Mouse (Mus musculus) layer of hippocampus, adult 2 months (tissue): ENCODE results near the gene Olfr220. TPM values are rescaled to one million over a fixed set of nuclear protein-coding genes. Genes with fewer than 3 reads are reported as not detected.
A peak's percentile ranks its signal among the peaks of the same experiment; 100 is the strongest.

Experiments used
- DNase-seq, 2 experiments: peaks; one replicate each; pipeline ENCODE4 v3.0.0; 2022; ENCODE audit warnings: low spot score in 2 of 2
- H3K27ac ChIP-seq: fragments of 200-600 bp; 2 replicates; pipeline ENCODE4 v1.8.1; 2022
- H3K4me3 ChIP-seq: fragments of 200-600 bp; 2 replicates; pipeline ENCODE4 v1.8.1; 2022; ENCODE audit warnings: mild to moderate bottlenecking
- CTCF ChIP-seq: fragments of 200-600 bp; conservative IDR thresholded peaks from 2 replicates; pipeline ENCODE4 v1.8.1; 2022; ENCODE audit warnings: antibody characterized with exemption, mild to moderate bottlenecking, moderate library complexity
- long read RNA-seq, 2 experiments: library from polyadenylated mRNA; stranded (forward); transcript quantifications; one replicate each; pipeline ENCODE4 v2.0.0; 2021; ENCODE audit warnings: borderline mapping rate in 2 of 2
- total RNA-seq, 2 experiments: library from RNA; stranded (reverse); gene quantifications; 2 replicates each; pipeline ENCODE4 v1.2.3; 2021

The Olfr220 gene
- not detected for total RNA-seq
- long read RNA-seq, experiment 1: 0 reads
- long read RNA-seq, experiment 2: 0 reads

DNA sequence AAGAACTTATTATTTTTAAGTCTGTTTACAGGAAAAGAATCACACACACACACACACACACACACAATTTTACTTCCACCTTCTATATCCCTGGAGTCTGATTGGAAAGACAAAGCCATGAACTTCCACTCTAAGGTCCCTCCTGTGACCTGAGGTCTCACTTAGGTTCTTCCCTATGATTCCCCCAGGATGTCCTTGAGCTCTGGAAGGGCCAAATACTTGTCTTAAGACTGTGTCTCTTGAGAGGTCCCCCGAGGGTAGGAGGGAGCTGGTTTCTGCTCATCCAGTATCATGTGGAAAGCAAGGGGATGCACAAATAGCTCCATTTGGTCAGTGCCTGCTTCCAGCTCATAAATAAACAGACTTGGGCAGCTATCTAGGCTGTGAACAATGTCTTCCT lies at the start of gene Olfr220:
Olfr220 (plus strand) TSS at position 301 of the 400 bp plus-strand sequence.
- H3K4me3 ChIP-seq: no peak within 1 kb of the TSS
- H3K27ac ChIP-seq: no peak within 1 kb of the TSS
- TF ChIP-seq CTCF: no peak
- no peak for DNase-seq

DNA sequence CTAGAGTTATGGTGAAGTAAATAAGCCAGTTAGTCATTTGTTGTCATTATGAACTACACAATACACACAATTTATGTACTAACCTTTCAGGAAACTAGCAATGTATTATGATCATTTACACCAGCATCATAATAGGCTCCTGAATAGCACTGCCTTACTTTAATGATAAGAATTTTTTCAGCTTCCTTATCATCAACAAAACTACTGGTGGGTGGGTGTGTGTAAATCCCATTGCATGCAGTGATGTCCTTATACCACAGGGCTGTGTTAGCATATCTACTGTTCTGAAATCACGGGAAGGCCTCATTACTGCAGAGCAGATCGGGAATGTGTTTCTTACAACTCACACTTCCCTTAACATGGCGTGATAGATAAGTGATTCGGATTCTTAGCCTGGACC lies 18.9 kb upstream of the Olfr220 start:
- no peak for TF ChIP-seq CTCF
- Histone ChIP-seq H3K27ac (no peak overlapping the region), H3K4me3 (no peak overlapping the region)
- DNase-seq: no peak

DNA sequence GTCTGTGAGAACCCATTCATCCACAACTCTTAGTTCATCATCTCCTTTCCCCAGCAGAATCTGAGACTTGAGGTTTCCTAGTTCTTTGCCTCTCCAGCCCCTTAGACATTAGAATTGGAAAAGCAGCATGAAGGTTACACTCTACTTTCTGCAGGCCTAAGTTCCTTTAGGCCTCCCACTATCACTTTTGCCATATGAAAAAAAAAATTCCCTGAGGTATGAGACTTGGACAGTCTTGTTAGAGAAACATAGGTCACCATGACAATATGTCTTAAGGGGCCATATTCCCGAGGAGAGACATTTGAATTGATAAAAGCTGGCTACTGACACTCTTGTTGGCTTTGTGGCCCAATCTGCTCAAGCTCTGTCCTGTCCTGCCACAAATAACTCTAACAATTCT lies 18.1 kb upstream of the Olfr220 start, which contains the start of gene Olfr414:
Olfr414 (plus strand) TSS at position 301 of the 400 bp plus-strand sequence.
- Histone ChIP-seq H3K4me3 (no peak within 1 kb of the TSS), H3K27ac (no peak within 1 kb of the TSS)
- TF ChIP-seq CTCF: no peak
- DNase-seq: no peak

DNA sequence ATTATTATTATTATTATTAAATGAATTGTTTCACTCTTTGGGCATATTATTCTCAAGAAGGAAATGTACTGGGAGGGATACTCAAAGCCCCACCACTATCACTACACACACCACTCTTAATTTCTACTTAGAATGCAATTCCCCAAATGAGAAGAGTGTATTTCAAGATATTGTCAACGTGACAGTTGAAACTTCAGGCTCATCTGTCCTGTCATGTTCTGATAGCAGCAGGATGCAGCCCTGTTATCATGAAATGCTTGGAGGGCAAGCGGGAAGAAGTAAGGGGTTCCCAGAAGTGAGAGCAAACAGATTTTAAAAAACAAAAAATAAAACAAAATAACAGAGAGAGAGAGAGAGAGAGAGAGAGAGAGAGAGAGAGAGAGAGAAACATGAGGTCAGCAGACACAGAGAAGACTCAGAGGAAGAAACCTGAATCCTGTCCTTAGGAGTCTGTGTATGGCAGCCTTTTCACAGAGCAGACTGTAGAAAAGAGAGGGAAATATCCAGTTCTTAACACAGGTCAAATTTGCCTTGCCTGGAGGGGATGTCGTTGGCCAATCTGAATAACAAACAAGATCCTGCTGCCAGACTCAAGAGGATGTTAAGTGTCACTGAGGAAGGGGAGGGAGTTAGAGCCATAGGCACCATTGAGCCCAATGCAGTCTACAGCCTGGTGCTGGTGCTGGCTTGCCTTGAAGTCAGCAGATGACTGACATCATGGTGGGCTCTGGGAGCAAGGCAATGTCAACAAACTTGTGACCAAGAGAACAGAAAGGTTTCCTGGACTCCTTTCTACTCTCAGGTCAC lies 15.5 kb upstream of the Olfr220 start:
- no peak for DNase-seq
- no peak overlapping the region for H3K27ac ChIP-seq
- H3K4me3 ChIP-seq: no peak overlapping the region
- no peak for TF ChIP-seq CTCF

DNA sequence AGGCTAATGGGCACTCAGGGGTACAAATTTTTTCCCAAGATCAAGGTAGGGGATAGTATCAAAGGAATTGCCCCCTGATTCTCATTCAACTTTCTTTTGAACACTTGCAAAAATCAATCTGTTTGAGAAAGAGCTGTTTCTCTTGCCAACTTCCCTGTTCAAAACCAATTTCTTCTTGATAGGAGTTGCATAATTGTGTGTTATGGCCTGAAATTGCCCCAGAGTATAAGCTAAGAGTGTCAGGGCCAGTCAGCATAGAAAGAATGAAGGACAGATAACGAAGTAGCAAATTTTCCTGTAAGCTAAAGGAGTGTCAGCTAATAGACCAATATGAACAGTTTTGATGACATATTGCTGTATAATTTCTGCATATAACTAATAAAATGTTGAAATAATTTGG lies 14.5 kb upstream of the Olfr220 start:
- no peak overlapping the region for H3K27ac ChIP-seq
- no peak for DNase-seq
- TF ChIP-seq CTCF: no peak
- no peak overlapping the region for H3K4me3 ChIP-seq

DNA sequence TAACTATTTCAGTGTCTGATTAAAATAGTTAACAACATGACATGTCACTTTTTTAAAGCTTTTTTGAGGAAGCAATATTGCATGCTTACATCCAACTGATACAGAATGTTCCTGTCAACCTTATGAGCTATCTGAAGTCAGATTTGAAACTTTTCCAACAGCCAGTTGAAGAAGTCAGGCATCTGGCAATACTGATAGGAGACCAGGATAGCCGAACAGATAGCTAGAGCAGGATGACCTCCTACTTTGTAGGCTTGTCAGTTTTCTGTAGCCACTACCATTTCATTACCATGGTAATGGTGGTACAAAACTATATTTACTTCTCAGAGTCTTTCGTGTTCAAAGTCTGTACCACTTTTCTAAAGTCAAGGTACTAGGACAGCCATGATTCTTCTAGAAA lies 13.5 kb upstream of the Olfr220 start:
- no peak overlapping the region for H3K27ac ChIP-seq
- no peak for DNase-seq
- TF ChIP-seq CTCF: no peak
- H3K4me3 ChIP-seq: no peak overlapping the region

DNA sequence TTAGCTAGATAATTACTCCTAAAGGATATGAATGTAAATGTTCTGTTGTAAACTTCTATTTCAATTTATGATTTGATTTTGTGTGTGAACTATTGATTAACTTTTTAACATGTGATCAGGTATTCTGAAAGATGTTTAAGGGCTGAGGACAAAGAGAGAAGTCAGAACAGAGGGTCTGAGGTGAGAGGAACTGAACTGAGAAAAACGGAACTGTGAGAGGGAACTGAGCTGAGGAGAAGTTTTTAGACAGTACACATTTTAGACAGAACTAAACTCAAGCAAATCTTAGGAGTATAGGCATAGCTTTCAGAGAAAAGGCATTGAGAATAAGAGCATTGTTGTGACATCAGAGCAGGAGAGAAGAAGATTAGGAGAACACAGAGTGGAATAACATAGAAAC lies 7.8 kb upstream of the Olfr220 start:
- TF ChIP-seq CTCF: no peak
- no peak for DNase-seq
- Histone ChIP-seq H3K4me3 (no peak overlapping the region), H3K27ac (no peak overlapping the region)

DNA sequence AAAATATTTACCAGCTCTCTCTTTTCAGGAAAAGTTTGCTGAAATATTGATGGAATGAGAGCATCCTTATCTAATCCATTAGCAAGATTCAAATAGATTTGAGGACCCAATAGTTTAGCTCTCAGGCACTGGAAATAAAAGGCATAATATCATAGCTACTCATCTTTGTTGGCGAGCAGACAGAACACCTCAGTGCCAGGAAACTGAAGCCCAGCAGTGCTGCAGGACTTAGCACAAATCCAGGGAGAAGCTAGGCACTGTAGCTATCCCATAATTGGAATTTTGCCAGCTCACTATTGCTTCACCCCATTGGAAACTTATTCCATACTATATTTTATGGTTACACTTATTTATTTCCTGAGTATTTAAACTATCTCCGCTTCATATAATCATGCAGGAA lies 13.2 kb downstream of the Olfr220 start:
- no peak for DNase-seq
- no peak for TF ChIP-seq CTCF
- Histone ChIP-seq H3K4me3 (no peak overlapping the region), H3K27ac (no peak overlapping the region)

DNA sequence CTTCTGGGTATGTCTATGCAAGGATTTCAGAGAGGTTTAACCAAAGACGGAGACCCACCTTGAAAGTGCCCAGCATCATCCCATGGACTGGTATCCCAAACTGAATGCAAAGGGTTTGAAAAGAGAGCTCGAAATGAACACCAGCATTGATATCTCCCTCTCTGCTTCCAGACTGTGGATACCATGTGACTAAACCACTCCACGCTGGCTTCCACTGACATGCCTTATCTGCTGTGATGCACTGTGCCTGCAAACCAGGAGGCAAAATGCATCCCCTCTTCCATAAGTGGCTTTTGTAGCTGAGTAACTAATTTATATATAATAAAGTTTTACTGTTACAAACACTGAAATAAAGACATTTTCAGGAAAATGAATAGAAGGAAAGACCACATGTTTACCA lies 23.5 kb downstream of the Olfr220 start:
- DNase-seq: no peak
- no peak for TF ChIP-seq CTCF

DNA sequence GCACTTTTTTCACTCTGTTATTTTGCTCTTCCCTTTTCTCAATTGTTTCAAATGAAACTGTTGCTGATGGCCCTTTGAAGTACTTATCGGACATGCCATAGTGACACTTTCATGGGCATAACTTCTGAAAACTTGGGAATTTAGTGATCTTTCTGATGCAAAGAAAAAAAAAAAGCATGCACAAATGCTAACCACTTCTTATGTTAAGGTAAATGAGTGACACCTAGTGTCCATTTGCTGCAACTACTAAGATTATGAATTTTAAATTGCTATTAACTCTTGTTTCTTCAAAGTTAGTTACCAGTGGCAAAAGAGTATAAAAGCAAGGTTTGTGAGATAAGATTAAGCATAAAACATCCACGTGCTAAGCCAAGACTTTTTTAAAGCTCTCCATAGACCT lies 24.4 kb downstream of the Olfr220 start:
- Histone ChIP-seq H3K4me3 (no peak overlapping the region), H3K27ac (no peak overlapping the region)
- TF ChIP-seq CTCF: peak; percentile 86
- DNase-seq: no peak

More for the DNA sequence above, 23.5 kb downstream of the Olfr220 start:
- Histone ChIP-seq H3K4me3 (no peak overlapping the region), H3K27ac (no peak overlapping the region)

DNA sequence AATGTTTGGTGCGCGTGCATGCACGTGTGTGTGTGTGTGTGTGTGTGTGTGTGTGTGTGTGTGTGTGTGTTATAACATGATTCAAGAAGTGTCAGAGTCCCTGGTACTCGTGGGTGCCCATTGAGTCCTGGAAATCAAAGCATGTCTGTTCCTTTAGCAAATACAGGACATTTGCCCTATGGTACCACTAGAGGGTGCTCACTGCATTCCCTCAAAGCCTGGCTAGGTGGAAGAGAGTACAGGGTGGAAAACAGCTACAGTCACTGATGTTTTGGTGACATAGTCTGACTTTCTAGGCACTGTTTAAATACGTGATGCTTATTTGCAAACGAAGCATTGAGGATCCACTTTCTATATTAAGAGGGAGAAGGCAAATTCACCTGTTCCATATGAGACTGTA lies 27.9 kb downstream of the Olfr220 start:
- TF ChIP-seq CTCF: peak; percentile 83
- Histone ChIP-seq H3K27ac (no peak overlapping the region), H3K4me3 (no peak overlapping the region)
- DNase-seq: peak; percentile 62 to 65

DNA sequence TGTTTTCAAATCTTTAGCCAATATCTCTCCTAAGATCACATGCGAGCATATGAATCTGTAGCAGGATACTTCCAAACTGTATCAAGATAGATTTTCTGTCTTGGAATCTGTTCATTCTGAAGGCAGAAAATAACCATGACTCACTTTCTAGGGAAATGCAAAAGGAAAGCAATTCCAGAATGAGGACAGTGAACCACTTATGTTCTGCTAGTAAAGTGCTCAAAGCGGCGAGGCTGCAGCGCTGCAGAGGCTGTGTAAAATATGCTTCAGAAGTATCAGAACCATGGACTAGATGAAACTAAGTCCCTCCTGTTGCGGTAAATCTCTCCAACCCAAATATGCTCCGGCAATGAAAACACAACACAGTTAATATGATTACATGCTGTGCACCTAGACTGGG lies 40.7 kb downstream of the Olfr220 start:
- Histone ChIP-seq H3K4me3 (no peak overlapping the region), H3K27ac (no peak overlapping the region)
- DNase-seq: peak in 1 of 2 experiments; percentile 22
- no peak for TF ChIP-seq CTCF

DNA sequence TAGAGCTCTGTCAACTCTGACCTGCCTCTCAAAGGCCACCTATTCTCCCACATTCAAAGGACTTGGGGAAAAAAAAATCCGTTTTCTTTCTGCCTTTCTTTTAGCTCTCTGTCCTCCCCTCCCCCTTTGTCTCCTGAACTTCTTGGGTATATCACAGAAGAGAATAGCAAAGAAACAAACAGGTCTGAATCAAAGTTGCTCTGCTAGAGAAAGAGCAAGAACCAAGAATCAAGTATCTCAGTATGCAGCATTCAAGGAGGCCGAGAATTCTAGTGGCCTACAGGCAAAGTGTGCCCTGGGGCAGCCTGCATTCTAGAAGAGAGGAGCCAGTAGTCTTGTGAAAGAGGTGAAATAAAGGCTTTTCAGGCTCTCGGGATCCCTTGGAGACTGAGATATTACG lies 58.2 kb downstream of the Olfr220 start:
- Histone ChIP-seq H3K4me3 (no peak overlapping the region), H3K27ac (peak overlapping the region; percentile 32; the same call in 1 of the 2 replicates)
- TF ChIP-seq CTCF: no peak
- no peak for DNase-seq

Other genes with a start within 250 kb of the Olfr220 start
- gene Olfr419, start 190.0 kb upstream of the Olfr220 start, total RNA-seq: not detected
- gene Mptx1, start 111.6 kb upstream of the Olfr220 start, total RNA-seq: not detected
- gene Olfr417, start 77.0 kb upstream of the Olfr220 start, total RNA-seq: not detected
- gene Olfr248, start 51.0 kb upstream of the Olfr220 start, total RNA-seq: not detected
- not detected for gene Olfr414, start 18.0 kb upstream of the Olfr220 start, total RNA-seq
- gene Fmn2, start 59.7 kb downstream of the Olfr220 start, total RNA-seq: 10 to 100 TPM; 62.8 to 76.8 TPM